Mouse (Mus musculus) liver, embryonic 14.5 days (tissue): ENCODE measurements at regions not wholly inside any gene's neighbourhood (a gene's known extent, or its start where the extent isn't known, plus 50 kb on each side); places are given as distances from the start of the nearest gene placed in this dataset.

Source experiments
- ATAC-seq: fragments of 200-750 bp; cut with Nextera tagmentation; 2 replicates; pipeline ENCODE4 v1.8.0; 2017; ENCODE audit warnings: moderate number of reproducible peaks, mild to moderate bottlenecking, moderate library complexity; ENCODE audit not compliant: insufficient read depth
- DNase-seq, 3 experiments: peaks; one replicate each; pipeline ENCODE4 v3.0.0-alpha.2; 2012 to 2013; ENCODE audit warnings: low read depth in 3 of 3, low spot score in 3 of 3
- H3K27ac ChIP-seq: fragments of 300-500 bp; sonication (generic); 2 replicates; pipeline ENCODE4 v1.5.1; 2014; ENCODE audit warnings: moderate library complexity, mild to moderate bottlenecking, control low read depth, inconsistent platforms
- H3K27me3 ChIP-seq: fragments of 300-500 bp; sonication (generic); 2 replicates; pipeline ENCODE4 v1.6.1; 2014; ENCODE audit warnings: mild to moderate bottlenecking, low read length, moderate library complexity; ENCODE audit not compliant: control insufficient read depth, insufficient read depth
- H3K36me3 ChIP-seq: fragments of 300-500 bp; sonication (generic); replicated peaks from 2 replicates; pipeline ENCODE4 v1.6.1; 2014; ENCODE audit warnings: low read depth; ENCODE audit not compliant: control insufficient read depth, insufficient read depth
- H3K4me1 ChIP-seq, 2 experiments: fragments of 200-500 bp in 1 of 2; fragments of 300-500 bp in 1 of 2; sonication (generic) in 1 of 2; replicated peaks; 2 replicates each; pipeline ENCODE4 v1.6.1; 2012 to 2014; ENCODE audit warnings: antibody characterized with exemption in 1 of 2, inconsistent platforms in 1 of 2, low read length in 1 of 2; ENCODE audit not compliant: control insufficient read depth in 2 of 2, insufficient read depth in 2 of 2
- H3K4me2 ChIP-seq: fragments of 300-500 bp; sonication (generic); 2 replicates; pipeline ENCODE4 v1.6.1; 2014; ENCODE audit warnings: low read depth, mild to moderate bottlenecking, control low read depth, moderate library complexity
- H3K4me3 ChIP-seq, 2 experiments: fragments of 200-500 bp in 1 of 2; fragments of 300-500 bp in 1 of 2; sonication (generic) in 1 of 2; 2 replicates each; pipeline ENCODE4 v1.5.1; 2012 to 2014; ENCODE audit warnings: low read depth in 2 of 2, low read length in 2 of 2, mild to moderate bottlenecking in 2 of 2, control low read depth in 1 of 2, inconsistent platforms in 1 of 2, moderate library complexity in 1 of 2; ENCODE audit not compliant: insufficient read depth in 1 of 2
- H3K9ac ChIP-seq: fragments of 300-500 bp; sonication (generic); replicated peaks from 2 replicates; pipeline ENCODE4 v1.6.1; 2014; ENCODE audit warnings: mild to moderate bottlenecking, control low read depth, moderate library complexity
- H3K9me3 ChIP-seq: fragments of 300-500 bp; sonication (generic); 2 replicates; pipeline ENCODE4 v1.6.1; 2016; ENCODE audit warnings: low read length, mixed read lengths; ENCODE audit not compliant: control insufficient read depth
- CTCF ChIP-seq: IDR thresholded peaks from 2 replicates; pipeline ENCODE4 v1.5.1; 2016; ENCODE audit warnings: antibody characterized with exemption, low read depth, control low read depth
- EP300 ChIP-seq: IDR thresholded peaks from 2 replicates; pipeline ENCODE4 v1.6.1; 2016; ENCODE audit warnings: antibody characterized with exemption, low read depth
- WGBS: fragments of 180-500 bp; shearing (Covaris S2); extraction: QIAGEN DNeasy Blood & Tissue Kit; methylation state at CpG from one replicate; pipeline ENCODE4 v1.1.7; 2014; ENCODE audit not compliant: insufficient replicate concordance; 5-methylcytosine and 5-hydroxymethylcytosine counted together

- WGBS, result 42% methylated on average over 2 of the region's 2 CpGs
- Histone ChIP-seq H3K36me3 (no peaks in the 10 kb centered on the region), H3K4me3 (no peak overlapping the region), H3K9me3 (no peaks in the 10 kb centered on the region), H3K27me3 (no peaks in the 10 kb centered on the region), H3K27ac (no peak overlapping the region), H3K4me2 (no peak overlapping the region), H3K4me1 (peaks cover 0 to 13% of the 10 kb centered on the region in 2 experiments; a peak in 3 of 4 replicates), H3K9ac (no peak overlapping the region)
- no peak for TF ChIP-seq EP300
- no peak for TF ChIP-seq CTCF
- DNase-seq (no peak), ATAC-seq (no peak)
Observed at GRCm38 (mm10) chr16:30870676-30871075, 210.6 kb downstream of the Xxylt1 start.

- no peak for ATAC-seq
- 38% methylated on average over 5 of the region's 5 CpGs for WGBS
- H3K4me2 ChIP-seq, result no peak overlapping the region
- no peak overlapping the region for H3K27ac ChIP-seq
- DNase-seq, result no peak
- peaks cover 0 to 13% of the 10 kb centered on the region in 2 experiments; a peak in 3 of 4 replicates for H3K4me1 ChIP-seq
- TF ChIP-seq CTCF (no peak), EP300 (no peak)
- no peak overlapping the region for H3K4me3 ChIP-seq
- H3K9me3 ChIP-seq, result no peaks in the 10 kb centered on the region
- no peaks in the 10 kb centered on the region for H3K36me3 ChIP-seq
- H3K27me3 ChIP-seq, result no peaks in the 10 kb centered on the region
- no peak overlapping the region for H3K9ac ChIP-seq
Observed at GRCm38 (mm10) chr16:30872147-30872546, 209.1 kb downstream of the Xxylt1 start.

GRCm38 (mm10) chr16:30873493-30874211 lies 207.6 kb downstream of the Xxylt1 start:
- TF ChIP-seq CTCF (no peak), EP300 (no peak)
- 34% methylated on average over 26 of the region's 26 CpGs for WGBS
- peak overlapping the region; percentile 32 for H3K4me2 ChIP-seq
- H3K4me1 ChIP-seq, result peaks cover 0 to 13% of the 10 kb centered on the region in 2 experiments; a peak in 3 of 4 replicates
- H3K27ac ChIP-seq, result no peak overlapping the region
- ATAC-seq (no peak), DNase-seq (no peak)
- H3K4me3 ChIP-seq, result no peak overlapping the region
- no peak overlapping the region for H3K9ac ChIP-seq
- H3K27me3 ChIP-seq, result no peaks in the 10 kb centered on the region
- H3K36me3 ChIP-seq, result no peaks in the 10 kb centered on the region
- H3K9me3 ChIP-seq, result no peaks in the 10 kb centered on the region

- Histone ChIP-seq H3K4me2 (no peak overlapping the region), H3K27me3 (no peaks in the 10 kb centered on the region), H3K9ac (no peak overlapping the region), H3K4me1 (peaks cover 0 to 8% of the 10 kb centered on the region in 2 experiments; a peak in 2 of 4 replicates), H3K36me3 (no peaks in the 10 kb centered on the region), H3K9me3 (no peaks in the 10 kb centered on the region), H3K4me3 (no peak overlapping the region), H3K27ac (no peak overlapping the region)
- TF ChIP-seq CTCF, result no peak
- ATAC-seq, result no peak
- 54% methylated on average over 7 of the region's 7 CpGs for WGBS
- DNase-seq, result no peak
Observed at GRCm38 (mm10) chr16:30875235-30875829, 205.9 kb downstream of the Xxylt1 start.

- DNase-seq (no peak), ATAC-seq (no peak)
- 52% methylated on average over 1 of the region's 1 CpGs for WGBS
- no peak overlapping the region for H3K27ac ChIP-seq
- no peak overlapping the region for H3K4me2 ChIP-seq
- no peaks in the 10 kb centered on the region for H3K27me3 ChIP-seq
- TF ChIP-seq CTCF (no peak), EP300 (no peak)
- H3K36me3 ChIP-seq, result no peaks in the 10 kb centered on the region
- no peak overlapping the region for H3K9ac ChIP-seq
- H3K9me3 ChIP-seq, result no peaks in the 10 kb centered on the region
- H3K4me1 ChIP-seq, result no peaks in the 10 kb centered on the region
- no peak overlapping the region for H3K4me3 ChIP-seq
Observed at GRCm38 (mm10) chr16:30878821-30879220, 202.4 kb downstream of the Xxylt1 start.
